Mouse (Mus musculus): ENCODE results near the gene Mustn1. TPM values are rescaled to one million over a fixed set of nuclear protein-coding genes. Genes with fewer than 3 reads are reported as not detected.

Gene Mustn1
- polyA plus RNA-seq, 1 experiment from 2014 or later = 5.9 TPM

- Histone ChIP-seq H3K9me3 (no peaks in the 10 kb centered on the region), H3K4me2 (no peak overlapping the region), H3K36me3 (peaks cover 48% of the 10 kb centered on the region), H3K27ac (no peak overlapping the region), H3K27me3 (no peaks in the 10 kb centered on the region), H3K4me3 (replicated peaks) (no peak overlapping the region), H3K9ac (replicated peaks) (no peak overlapping the region), H3K4me1 (replicated peaks) (peaks cover 30% of the 10 kb centered on the region)
- ATAC-seq (ENCODE audit: insufficient number of reproducible peaks, insufficient read depth, low FRiP score, low TSS enrichment, low read depth) = no peak
- WGBS = 30% methylated on average over 5 of the region's 5 CpGs
These were observed 12.0 kb upstream of the Mustn1 start for GRCm38 (mm10) chr14:30867042-30867441.

- Histone ChIP-seq H3K27ac (peak overlapping the region; percentile 93; the same call in 1 of the 2 replicates), H3K9me3 (no peaks in the 10 kb centered on the region), H3K36me3 (peaks cover 66% of the 10 kb centered on the region), H3K4me2 (no peak overlapping the region), H3K27me3 (no peaks in the 10 kb centered on the region), H3K4me3 (replicated peaks) (no peak overlapping the region), H3K4me1 (replicated peaks) (peaks cover 30% of the 10 kb centered on the region), H3K9ac (replicated peaks) (no peak overlapping the region)
- 91% methylated on average over 10 of the region's 10 CpGs for WGBS
- ATAC-seq (ENCODE audit: insufficient number of reproducible peaks, insufficient read depth, low FRiP score, low TSS enrichment, low read depth) = no peak
These were observed 10.2 kb upstream of the Mustn1 start for GRCm38 (mm10) chr14:30868826-30869225.

- no peak for ATAC-seq (ENCODE audit: insufficient number of reproducible peaks, insufficient read depth, low FRiP score, low TSS enrichment, low read depth)
- H3K4me3 ChIP-seq (replicated peaks) = no peak overlapping the region
- WGBS = 84% methylated on average over 8 of the region's 8 CpGs
- no peaks in the 10 kb centered on the region for H3K27me3 ChIP-seq
- no peaks in the 10 kb centered on the region for H3K9me3 ChIP-seq
- H3K9ac ChIP-seq (replicated peaks) = 0 out of 2 replicates have a peak overlapping the region, but pooled peaks have one; percentile 27
- H3K4me2 ChIP-seq = 0 out of 2 replicates have a peak overlapping the region, but pooled peaks have one; percentile 10
- H3K27ac ChIP-seq = peak overlapping the region; percentile 93
- H3K4me1 ChIP-seq (replicated peaks) = peaks cover 33% of the 10 kb centered on the region
- H3K36me3 ChIP-seq = peaks cover 72% of the 10 kb centered on the region
These were observed 9.6 kb upstream of the Mustn1 start for GRCm38 (mm10) chr14:30869391-30869801.

GRCm38 (mm10) chr14:30870206-30871147 is 8.5 kb upstream of the Mustn1 start:
- 55% methylated on average over 25 of the region's 25 CpGs for WGBS
- no peaks in the 10 kb centered on the region for H3K9me3 ChIP-seq
- no peaks in the 10 kb centered on the region for H3K27me3 ChIP-seq
- peak overlapping the region; percentile 93 for H3K27ac ChIP-seq
- ATAC-seq (ENCODE audit: insufficient number of reproducible peaks, insufficient read depth, low FRiP score, low TSS enrichment, low read depth) = peak; percentile 57; the same call in 1 of the 2 replicates
- peaks cover 69% of the 10 kb centered on the region for H3K36me3 ChIP-seq
- H3K4me2 ChIP-seq = peak overlapping the region; percentile 17; the same call in 1 of the 2 replicates
- no peak overlapping the region for H3K4me3 ChIP-seq (replicated peaks)
- H3K9ac ChIP-seq (replicated peaks) = peak overlapping the region; percentile 34
- peaks cover 33% of the 10 kb centered on the region for H3K4me1 ChIP-seq (replicated peaks)

GRCm38 (mm10) chr14:30874095-30874700 is 4.8 kb upstream of the Mustn1 start:
- Histone ChIP-seq H3K4me3 (replicated peaks) (no peak overlapping the region), H3K9ac (replicated peaks) (no peak overlapping the region), H3K9me3 (no peaks in the 10 kb centered on the region), H3K27ac (no peak overlapping the region), H3K27me3 (no peaks in the 10 kb centered on the region), H3K4me1 (replicated peaks) (peaks cover 28% of the 10 kb centered on the region), H3K4me2 (no peak overlapping the region), H3K36me3 (peaks cover 58% of the 10 kb centered on the region)
- ATAC-seq (ENCODE audit: insufficient number of reproducible peaks, insufficient read depth, low FRiP score, low TSS enrichment, low read depth) = no peak
- 79% methylated on average over 18 of the region's 18 CpGs for whole genome bisulfite sequencing

GRCm38 (mm10) chr14:30875130-30875865 is 3.7 kb upstream of the Mustn1 start:
- no peaks in the 10 kb centered on the region for H3K27me3 ChIP-seq
- H3K36me3 ChIP-seq = peaks cover 58% of the 10 kb centered on the region
- 89% methylated on average over 12 of the region's 12 CpGs for WGBS
- H3K4me2 ChIP-seq = no peak overlapping the region
- H3K9me3 ChIP-seq = no peaks in the 10 kb centered on the region
- no peak for ATAC-seq (ENCODE audit: insufficient number of reproducible peaks, insufficient read depth, low FRiP score, low TSS enrichment, low read depth)
- H3K27ac ChIP-seq = no peak overlapping the region
- no peak overlapping the region for H3K4me3 ChIP-seq (replicated peaks)
- peaks cover 20% of the 10 kb centered on the region for H3K4me1 ChIP-seq (replicated peaks)
- no peak overlapping the region for H3K9ac ChIP-seq (replicated peaks)

- no peak overlapping the region for H3K4me2 ChIP-seq
- 84% methylated on average over 9 of the region's 9 CpGs for WGBS
- H3K27me3 ChIP-seq = no peaks in the 10 kb centered on the region
- ATAC-seq (ENCODE audit: insufficient number of reproducible peaks, insufficient read depth, low FRiP score, low TSS enrichment, low read depth) = no peak
- H3K4me1 ChIP-seq (replicated peaks) = peaks cover 14% of the 10 kb centered on the region
- H3K9ac ChIP-seq (replicated peaks) = no peak overlapping the region
- H3K27ac ChIP-seq = no peak overlapping the region
- H3K4me3 ChIP-seq (replicated peaks) = no peak overlapping the region
- no peaks in the 10 kb centered on the region for H3K9me3 ChIP-seq
- peaks cover 58% of the 10 kb centered on the region for H3K36me3 ChIP-seq
These were observed 3.0 kb upstream of the Mustn1 start for GRCm38 (mm10) chr14:30875955-30876354.

- no peak overlapping the region for H3K4me3 ChIP-seq (replicated peaks)
- H3K9ac ChIP-seq (replicated peaks) = no peak overlapping the region
- H3K27ac ChIP-seq = no peak overlapping the region
- no peaks in the 10 kb centered on the region for H3K27me3 ChIP-seq
- WGBS = 89% methylated on average over 10 of the region's 10 CpGs
- H3K9me3 ChIP-seq = no peaks in the 10 kb centered on the region
- peaks cover 54% of the 10 kb centered on the region for H3K36me3 ChIP-seq
- ATAC-seq (ENCODE audit: insufficient number of reproducible peaks, insufficient read depth, low FRiP score, low TSS enrichment, low read depth) = no peak
- H3K4me1 ChIP-seq (replicated peaks) = peaks cover 9% of the 10 kb centered on the region
- H3K4me2 ChIP-seq = no peak overlapping the region
These were observed 2.5 kb upstream of the Mustn1 start for GRCm38 (mm10) chr14:30876451-30876850.

GRCm38 (mm10) chr14:30877827-30878226 is 1.2 kb upstream of the Mustn1 start:
- Histone ChIP-seq H3K9me3 (no peaks in the 10 kb centered on the region), H3K4me2 (no peak overlapping the region), H3K27me3 (no peaks in the 10 kb centered on the region), H3K9ac (replicated peaks) (no peak overlapping the region), H3K4me3 (replicated peaks) (no peak overlapping the region), H3K4me1 (replicated peaks) (peaks cover 7% of the 10 kb centered on the region; the same call in 1 of the 2 replicates), H3K27ac (no peak overlapping the region), H3K36me3 (peaks cover 42% of the 10 kb centered on the region)
- 92% methylated on average over 3 of the region's 3 CpGs for WGBS
- ATAC-seq (ENCODE audit: insufficient number of reproducible peaks, insufficient read depth, low FRiP score, low TSS enrichment, low read depth) = no peak

GRCm38 (mm10) chr14:30879794-30880193 is 794 bp downstream of the Mustn1 start:
- Histone ChIP-seq H3K27ac (0 out of 2 replicates have a peak overlapping the region, but pooled peaks have one; percentile 32), H3K4me3 (replicated peaks) (no peak overlapping the region), H3K4me1 (replicated peaks) (0 out of 2 replicates have a peak, but pooled peaks cover 4% of the 10 kb centered on the region), H3K36me3 (peaks cover 23% of the 10 kb centered on the region), H3K27me3 (no peaks in the 10 kb centered on the region), H3K9me3 (no peaks in the 10 kb centered on the region), H3K4me2 (no peak overlapping the region), H3K9ac (replicated peaks) (no peak overlapping the region)
- WGBS = 57% methylated on average over 9 of the region's 9 CpGs
- no peak for ATAC-seq (ENCODE audit: insufficient number of reproducible peaks, insufficient read depth, low FRiP score, low TSS enrichment, low read depth)

GRCm38 (mm10) chr14:30880251-30880650 is 1.3 kb downstream of the Mustn1 start:
- 72% methylated on average over 8 of the region's 8 CpGs for WGBS
- Histone ChIP-seq H3K27ac (no peak overlapping the region), H3K36me3 (peaks cover 21% of the 10 kb centered on the region)

More at GRCm38 (mm10) chr14:30880251-30880650, 1.3 kb downstream of the Mustn1 start:
- Histone ChIP-seq H3K9me3 (no peaks in the 10 kb centered on the region), H3K4me2 (no peak overlapping the region), H3K27me3 (no peaks in the 10 kb centered on the region), H3K4me1 (replicated peaks) (0 out of 2 replicates have a peak, but pooled peaks cover 4% of the 10 kb centered on the region), H3K4me3 (replicated peaks) (no peak overlapping the region), H3K9ac (replicated peaks) (no peak overlapping the region)
- ATAC-seq (ENCODE audit: insufficient number of reproducible peaks, insufficient read depth, low FRiP score, low TSS enrichment, low read depth) = no peak

All from limb, embryonic 12.5 days (tissue).